Mouse (Mus musculus) T-helper 1 cell (primary cell): ENCODE measurements around the gene Ppig.

Experiments used
- in situ Hi-C: fragments of 300-600 bp; cut with MboI, MseI; formaldehyde crosslinking; loops from one replicate; pipeline ENCODE4 v1.15.1; 2025; ENCODE audit warnings: high pct_unique_total_duplicates

Gene Ppig

GRCm38 (mm10) chr2:69763340-69763739 is 41.0 kb downstream of the Ppig start:
- in situ Hi-C loops = no loop called here

- in situ Hi-C loops = no loop called here
These were observed 42.4 kb downstream of the Ppig start for GRCm38 (mm10) chr2:69764716-69765115.

GRCm38 (mm10) chr2:69773331-69773730 is 51.0 kb downstream of the Ppig start:
- in situ Hi-C loops = no loop called here

GRCm38 (mm10) chr2:69777985-69778835 is 55.9 kb downstream of the Ppig start:
- in situ Hi-C loops = no loop called here

- in situ Hi-C loops = no loop called here
These were observed 56.5 kb downstream of the Ppig start for GRCm38 (mm10) chr2:69778836-69779177.

GRCm38 (mm10) chr2:69788974-69789373 is 66.6 kb downstream of the Ppig start:
- in situ Hi-C loops = no loop called here

GRCm38 (mm10) chr2:69789429-69790069 is 67.2 kb downstream of the Ppig start, which contains the start of the genes Ccdc173 and Phospho2:
Ccdc173 (minus strand) TSS chr2:69789575.
Phospho2 (plus strand) TSS chr2:69789623.
- in situ Hi-C loops = no loop called here

- in situ Hi-C loops = no loop called here
These were observed 67.9 kb downstream of the Ppig start for GRCm38 (mm10) chr2:69790285-69790684.

GRCm38 (mm10) chr2:69790722-69791121 is 68.4 kb downstream of the Ppig start:
- in situ Hi-C loops = no loop called here

GRCm38 (mm10) chr2:69802911-69803312 is 80.6 kb downstream of the Ppig start:
- in situ Hi-C loops = no loop called here
